Mouse (Mus musculus) liver, adult (tissue): Measurements from ENCODE around the gene Gm9936.
"Not testable (repeated sequence)": the region's sequence is repeated elsewhere in the genome, so short reads cannot be mapped to it uniquely, and the experiment has no call there.

Experiments
- GATA4 ChIP-seq: IDR thresholded peaks from 2 replicates; pipeline ENCODE4 v1.6.1; 2014; ENCODE audit warnings: mild to moderate bottlenecking, low read length; ENCODE audit not compliant: insufficient replicate concordance

Gm9936 gene

DNA sequence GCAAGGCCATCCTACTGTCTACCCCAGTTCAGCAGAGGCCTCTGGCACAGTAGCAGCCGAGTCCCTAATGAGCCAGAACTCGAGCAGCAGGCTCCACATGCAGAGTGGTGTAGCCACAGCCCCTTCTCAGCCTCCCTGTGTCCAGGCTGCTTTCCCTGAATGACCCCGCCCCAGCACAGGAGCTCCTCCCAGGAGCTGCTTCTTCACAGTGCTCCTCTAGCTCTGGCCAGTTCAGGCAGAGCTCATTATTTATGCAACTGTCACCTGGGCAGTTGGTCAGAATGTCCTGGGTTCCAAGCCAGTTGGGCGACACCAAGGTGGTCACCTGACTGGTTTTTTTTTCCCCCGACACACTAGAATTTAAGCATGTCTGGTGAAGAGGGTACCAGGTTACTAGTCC is 5.1 kb downstream of the Gm9936 start, which contains the start of gene 4930519G04Rik:
TSS of gene 4930519G04Rik (plus strand) at position 301 of the 400 bp plus-strand sequence.
- TF ChIP-seq GATA4, result not testable (repeated sequence)

DNA sequence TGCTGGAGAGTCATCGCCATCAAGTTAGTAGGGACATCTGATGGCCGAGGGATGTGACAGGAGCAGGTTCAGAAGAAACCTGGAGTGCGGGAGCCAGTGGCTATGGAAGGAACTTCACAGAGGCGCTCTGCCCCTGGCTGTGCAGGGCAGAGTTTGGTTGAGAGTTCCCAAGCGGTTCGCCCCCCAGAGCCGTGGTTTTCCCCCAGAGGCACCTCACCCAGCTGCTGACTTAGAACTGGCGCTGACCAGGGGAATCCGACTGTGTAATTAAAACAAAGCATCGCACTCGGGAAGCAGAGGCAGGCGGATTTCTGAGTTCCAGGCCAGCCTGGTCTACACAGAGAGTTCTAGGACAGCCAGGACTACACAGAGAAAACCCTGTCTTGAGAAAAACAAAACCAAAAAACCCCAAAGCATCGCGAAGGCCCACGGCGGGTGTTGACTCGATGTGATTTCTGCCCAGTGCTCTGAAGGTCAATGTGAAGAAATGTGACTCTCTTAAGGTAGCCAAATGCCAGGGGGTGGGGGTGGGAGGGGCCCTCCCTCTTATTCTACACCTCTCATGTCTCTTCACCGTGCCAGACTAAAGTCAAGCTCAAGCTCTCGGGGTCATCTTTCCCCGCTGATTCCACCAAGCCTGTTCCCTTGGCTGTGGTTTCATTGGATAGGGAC is 6.8 kb downstream of the Gm9936 start:
- no peak for TF ChIP-seq GATA4

DNA sequence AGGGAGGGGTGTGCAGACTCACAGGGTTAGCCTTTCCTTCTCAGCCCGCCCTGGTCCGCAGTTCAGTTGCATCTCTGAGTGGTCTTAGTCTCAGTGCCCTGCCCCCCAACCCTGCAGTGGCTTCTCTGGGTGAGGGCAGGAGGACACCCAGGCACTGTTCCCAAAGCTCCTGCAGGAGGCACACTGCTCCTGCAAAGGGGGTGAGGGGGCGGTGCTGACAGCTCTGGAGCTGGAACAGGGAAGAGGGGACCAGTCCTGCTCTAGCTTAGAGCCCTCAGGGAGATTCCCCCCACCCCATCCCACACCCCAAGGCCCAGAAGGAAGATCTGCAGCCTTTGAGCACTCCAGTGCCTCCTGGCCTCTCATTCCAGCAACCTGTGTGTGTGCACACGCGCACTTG is 15.8 kb downstream of the Gm9936 start:
- no peak for TF ChIP-seq GATA4

DNA sequence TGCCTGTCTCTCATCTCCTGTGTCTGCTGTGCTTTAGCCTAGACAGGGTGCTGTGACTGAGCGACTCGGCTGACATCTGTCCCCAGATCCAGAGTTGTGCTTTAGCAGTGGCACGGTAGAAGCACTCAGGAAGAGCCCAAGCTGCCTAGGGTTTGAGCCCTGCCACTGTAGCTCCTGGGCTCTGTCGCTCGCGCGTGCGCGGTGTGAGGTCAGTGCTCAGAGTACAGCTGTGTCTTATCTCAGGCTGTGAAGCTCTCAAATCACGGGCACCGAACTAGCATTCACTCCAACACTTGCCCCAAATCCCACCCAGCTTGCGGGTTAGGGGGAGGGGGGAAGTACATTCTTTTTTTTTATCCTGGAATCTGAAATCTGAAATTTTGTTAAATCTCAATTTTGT is 21.6 kb downstream of the Gm9936 start:
- no peak for TF ChIP-seq GATA4

- TF ChIP-seq GATA4, result no peak
Observed at GRCm38 (mm10) chr5:114829740-114830139, 28.7 kb downstream of the Gm9936 start.

- no peak for TF ChIP-seq GATA4
Observed at GRCm38 (mm10) chr5:114827427-114827826, 31.1 kb downstream of the Gm9936 start.

GRCm38 (mm10) chr5:114825978-114826691 is 32.3 kb downstream of the Gm9936 start:
- no peak for TF ChIP-seq GATA4

DNA sequence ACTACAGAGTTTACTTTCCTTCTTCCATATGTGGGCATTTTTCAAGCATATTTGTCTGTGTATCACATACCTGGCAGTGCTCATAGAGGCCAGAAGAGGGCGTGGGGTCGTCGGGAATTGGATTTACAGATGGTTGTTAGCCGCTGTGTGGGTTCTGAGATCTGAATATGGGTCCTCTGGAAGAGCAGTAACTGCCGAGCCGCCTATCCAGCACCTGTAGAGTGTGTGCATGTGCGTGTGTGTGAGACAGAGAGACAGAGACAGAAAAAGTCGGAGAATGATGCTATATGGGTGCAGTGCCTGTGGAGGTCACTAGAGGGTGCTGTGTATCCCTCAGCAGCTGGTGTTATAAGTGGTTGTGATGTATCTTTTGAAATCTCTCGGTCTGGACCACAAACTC is 34.3 kb downstream of the Gm9936 start:
- TF ChIP-seq GATA4, result no peak

- TF ChIP-seq GATA4, result no peak
Observed at GRCm38 (mm10) chr5:114822796-114823688, 35.4 kb downstream of the Gm9936 start, which contains the start of gene 1500011B03Rik. TSS of gene 1500011B03Rik (minus strand) at chr5:114823468.

DNA sequence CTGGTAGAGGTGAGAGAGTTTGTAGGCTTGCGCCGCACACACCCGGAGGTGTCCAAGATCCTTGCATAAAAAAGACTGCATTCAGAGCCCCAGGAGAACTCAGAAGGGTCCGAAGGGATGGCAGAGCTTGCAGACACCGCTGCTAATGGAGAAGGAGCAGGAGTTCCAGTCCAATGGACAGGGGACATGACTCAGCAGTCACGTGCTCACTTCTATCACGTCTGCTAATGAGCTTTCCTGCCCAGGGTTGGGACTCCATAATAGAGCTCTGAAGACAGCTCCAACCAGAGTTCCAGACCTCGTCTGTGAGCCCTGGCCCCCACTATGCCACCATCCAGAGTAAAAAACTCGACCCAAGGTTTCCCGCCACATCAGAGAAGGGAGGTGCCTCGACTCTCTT is 40.4 kb downstream of the Gm9936 start:
- no peak for TF ChIP-seq GATA4

DNA sequence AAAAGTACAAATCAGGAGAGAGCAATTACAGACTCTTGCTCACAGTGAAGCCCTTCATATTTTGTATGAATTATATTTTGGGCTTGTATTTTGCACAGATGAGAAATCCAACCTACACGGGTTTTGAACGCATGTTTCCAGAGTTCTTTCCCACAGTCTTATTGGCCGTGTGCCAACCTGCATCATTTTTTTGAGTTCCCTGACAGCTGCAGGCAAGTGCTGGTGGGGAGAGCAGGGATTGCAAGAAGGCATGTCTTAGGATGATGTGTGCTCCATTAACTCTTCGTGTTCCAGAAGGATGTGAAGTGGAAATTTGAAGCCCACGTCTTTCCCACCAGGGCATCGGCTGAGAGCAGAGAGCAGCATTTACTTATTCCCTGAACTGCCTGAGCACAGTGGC is 41.9 kb downstream of the Gm9936 start:
- TF ChIP-seq GATA4, result no peak

- TF ChIP-seq GATA4, result no peak
Observed at GRCm38 (mm10) chr5:114813525-114814181, 44.8 kb downstream of the Gm9936 start.

GRCm38 (mm10) chr5:114809826-114810225 is 48.7 kb downstream of the Gm9936 start:
- TF ChIP-seq GATA4, result no peak

GRCm38 (mm10) chr5:114809181-114809756 is 49.2 kb downstream of the Gm9936 start:
- TF ChIP-seq GATA4, result no peak

DNA sequence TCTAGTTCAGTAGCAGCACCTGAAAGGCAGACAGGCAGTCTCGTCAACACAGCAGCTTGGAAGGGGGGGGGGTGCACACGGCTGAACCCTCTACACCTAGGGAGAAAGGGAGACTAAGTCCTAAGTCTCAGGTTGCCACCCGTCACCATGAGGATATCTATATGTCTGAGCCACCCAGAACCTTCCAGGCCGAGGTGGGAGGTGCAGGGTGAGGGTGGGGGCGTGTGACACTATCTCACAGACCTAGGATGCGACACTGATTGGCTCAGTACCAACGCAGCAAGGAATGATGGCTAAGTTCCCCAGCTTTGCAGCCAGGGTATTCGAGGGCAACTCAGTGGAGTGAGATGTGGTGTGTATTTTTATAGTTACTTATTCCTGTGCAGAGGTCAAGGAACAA is 50.1 kb downstream of the Gm9936 start:
- no peak for TF ChIP-seq GATA4
